Mouse (Mus musculus) C2C12 (cell line): ENCODE results near the gene Zdhhc22.

Source experiments
- CTCF ChIP-seq: IDR thresholded peaks from one replicate; pipeline ENCODE4 v1.5.1; 2011; ENCODE audit not compliant: control insufficient read depth, insufficient read depth, insufficient read length
- MAX ChIP-seq: IDR thresholded peaks from one replicate; pipeline ENCODE4 v1.6.1; 2011; ENCODE audit warnings: mild to moderate bottlenecking, control low read depth
- MYOD1 ChIP-seq: IDR thresholded peaks from one replicate; pipeline ENCODE4 v1.6.1; 2011; ENCODE audit warnings: low read depth; ENCODE audit not compliant: control insufficient read depth, insufficient read length
- MYOG ChIP-seq: IDR thresholded peaks from one replicate; pipeline ENCODE4 v1.6.1; 2011; ENCODE audit not compliant: control insufficient read depth, insufficient read length; ENCODE audit errors: extremely low read depth
- USF1 ChIP-seq: IDR thresholded peaks from one replicate; pipeline ENCODE4 v1.6.1; 2011; ENCODE audit warnings: low read depth, mild to moderate bottlenecking, control low read depth, moderate library complexity

- TF ChIP-seq CTCF (no peak), MYOD1 (no peak), MYOG (no peak), USF1 (no peak), MAX (no peak)
These were observed 5.7 kb upstream of the Zdhhc22 start for GRCm38 (mm10) chr12:86995931-86996330.
